Mouse (Mus musculus) cerebellum, adult 9-11 months (tissue): ENCODE results near the gene Slc17a6.
A peak's percentile ranks its signal among the peaks of the same experiment; 100 is the strongest.

Experiments
- DNase-seq: peaks from one replicate; pipeline ENCODE4 v3.0.0; 2022

Gene Slc17a6

GRCm38 (mm10) chr7:51621694-51622145 is at the start of gene Slc17a6:
Gene Slc17a6 (plus strand): TSS chr7:51622006.
- peak; percentile 33 for DNase-seq

GRCm38 (mm10) chr7:51600021-51600420 is 21.8 kb upstream of the Slc17a6 start:
- DNase-seq = no peak

- no peak for DNase-seq
Measured at GRCm38 (mm10) chr7:51603741-51604140, 18.1 kb upstream of the Slc17a6 start.

- DNase-seq = no peak
Measured at GRCm38 (mm10) chr7:51614404-51614803, 7.4 kb upstream of the Slc17a6 start.

- DNase-seq = no peak
Measured at GRCm38 (mm10) chr7:51617941-51618340, 3.9 kb upstream of the Slc17a6 start.

GRCm38 (mm10) chr7:51618412-51618811 is 3.4 kb upstream of the Slc17a6 start:
- DNase-seq = no peak

- DNase-seq = no peak
Measured at GRCm38 (mm10) chr7:51619977-51620376, 1.8 kb upstream of the Slc17a6 start.

- DNase-seq = no peak
Measured at GRCm38 (mm10) chr7:51622196-51622595, 390 bp downstream of the Slc17a6 start.

GRCm38 (mm10) chr7:51622666-51623065 is 860 bp downstream of the Slc17a6 start:
- no peak for DNase-seq

- DNase-seq = no peak
Measured at GRCm38 (mm10) chr7:51624336-51624897, 2.6 kb downstream of the Slc17a6 start.

- no peak for DNase-seq
Measured at GRCm38 (mm10) chr7:51625161-51625560, 3.4 kb downstream of the Slc17a6 start.

GRCm38 (mm10) chr7:51625591-51626255 is 3.9 kb downstream of the Slc17a6 start:
- DNase-seq = no peak

- no peak for DNase-seq
Measured at GRCm38 (mm10) chr7:51626451-51627000, 4.7 kb downstream of the Slc17a6 start.

- no peak for DNase-seq
Measured at GRCm38 (mm10) chr7:51627001-51627631, 5.3 kb downstream of the Slc17a6 start.

- DNase-seq = no peak
Measured at GRCm38 (mm10) chr7:51627666-51628065, 5.9 kb downstream of the Slc17a6 start.

- DNase-seq = no peak
Measured at GRCm38 (mm10) chr7:51628349-51628748, 6.5 kb downstream of the Slc17a6 start.

- DNase-seq = no peak
Measured at GRCm38 (mm10) chr7:51629206-51629605, 7.4 kb downstream of the Slc17a6 start.

GRCm38 (mm10) chr7:51631171-51631570 is 9.4 kb downstream of the Slc17a6 start:
- no peak for DNase-seq

GRCm38 (mm10) chr7:51632543-51633229 is 10.9 kb downstream of the Slc17a6 start:
- DNase-seq = no peak

GRCm38 (mm10) chr7:51633230-51633844 is 11.5 kb downstream of the Slc17a6 start:
- DNase-seq = no peak

- DNase-seq = no peak
Measured at GRCm38 (mm10) chr7:51657152-51657551, 35.3 kb downstream of the Slc17a6 start.

GRCm38 (mm10) chr7:51662441-51662840 is 40.6 kb downstream of the Slc17a6 start:
- DNase-seq = peak; percentile 2
